Mouse (Mus musculus) MN1 (cell line): ENCODE results near the gene C5ar2.
"Not testable (repeated sequence)": the region's sequence is repeated elsewhere in the genome, so short reads cannot be mapped to it uniquely, and the experiment has no call there.

ENCODE experiments used
- DNase-seq: peaks from one replicate; pipeline ENCODE4 v3.0.0-alpha.2; 2016; ENCODE audit warnings: low spot score

The C5ar2 gene

DNA sequence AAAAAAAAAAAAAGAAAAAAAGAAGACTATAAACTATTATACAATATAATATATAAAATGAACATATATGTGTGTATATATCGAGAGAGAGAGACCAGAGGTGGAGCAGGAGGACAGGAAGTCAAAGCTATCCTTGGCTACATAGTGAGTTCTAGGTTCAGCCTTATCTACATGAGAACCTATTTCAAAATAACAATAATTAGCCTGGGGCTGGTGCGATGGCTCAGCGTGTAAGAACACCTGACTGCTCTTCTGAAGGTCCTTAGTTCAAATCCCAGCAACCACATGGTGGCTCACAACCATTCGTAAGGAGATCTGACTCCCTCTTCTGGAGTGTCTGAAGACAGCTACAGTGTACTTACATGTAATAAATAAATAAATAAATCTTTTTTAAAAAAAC lies 12.0 kb upstream of the C5ar2 start:
- not testable (repeated sequence) for DNase-seq

GRCm38 (mm10) chr7:16254195-16254594 lies 10.2 kb upstream of the C5ar2 start:
- no peak for DNase-seq

- DNase-seq: no peak
These were observed 6.7 kb upstream of the C5ar2 start for GRCm38 (mm10) chr7:16250687-16251086.

GRCm38 (mm10) chr7:16245958-16246357 lies 2.0 kb upstream of the C5ar2 start:
- DNase-seq: no peak

DNA sequence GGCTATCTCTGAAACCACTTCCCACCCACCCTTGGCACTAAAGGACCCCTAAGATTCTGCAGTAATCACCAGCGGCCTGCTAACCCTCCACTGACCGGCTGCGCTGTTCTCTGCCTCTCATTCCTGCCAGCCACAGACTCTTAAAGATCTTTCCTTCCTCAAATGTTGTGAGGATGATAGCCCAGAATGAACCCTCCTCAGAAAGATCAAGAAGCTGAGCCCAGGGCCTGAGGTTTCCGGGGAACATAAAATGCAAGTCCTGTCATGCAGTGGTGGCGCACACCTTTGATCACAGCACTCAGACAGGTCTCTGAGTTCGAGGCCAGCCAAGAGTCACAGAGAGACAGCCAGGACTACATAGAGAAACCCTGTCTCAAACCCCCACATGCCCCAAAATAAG lies 1.8 kb downstream of the C5ar2 start:
- DNase-seq: no peak

- no peak for DNase-seq
These were observed 2.2 kb downstream of the C5ar2 start for GRCm38 (mm10) chr7:16241787-16242186.

DNA sequence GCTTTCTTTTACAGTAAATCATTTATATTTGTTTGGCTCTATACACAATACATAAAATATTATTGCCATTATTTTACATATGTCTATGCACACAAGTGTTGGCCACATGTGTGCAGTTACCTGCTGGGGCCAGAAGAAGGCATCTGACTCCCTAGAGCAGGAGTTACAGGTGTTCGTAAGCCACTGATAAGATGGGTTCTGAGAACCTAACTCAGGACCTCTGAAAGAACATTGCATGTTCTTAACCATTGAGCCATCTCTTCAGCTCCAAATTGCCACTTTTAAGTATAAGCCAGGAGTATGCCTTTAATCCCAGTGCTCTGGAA lies 3.0 kb downstream of the C5ar2 start:
- no peak for DNase-seq

DNA sequence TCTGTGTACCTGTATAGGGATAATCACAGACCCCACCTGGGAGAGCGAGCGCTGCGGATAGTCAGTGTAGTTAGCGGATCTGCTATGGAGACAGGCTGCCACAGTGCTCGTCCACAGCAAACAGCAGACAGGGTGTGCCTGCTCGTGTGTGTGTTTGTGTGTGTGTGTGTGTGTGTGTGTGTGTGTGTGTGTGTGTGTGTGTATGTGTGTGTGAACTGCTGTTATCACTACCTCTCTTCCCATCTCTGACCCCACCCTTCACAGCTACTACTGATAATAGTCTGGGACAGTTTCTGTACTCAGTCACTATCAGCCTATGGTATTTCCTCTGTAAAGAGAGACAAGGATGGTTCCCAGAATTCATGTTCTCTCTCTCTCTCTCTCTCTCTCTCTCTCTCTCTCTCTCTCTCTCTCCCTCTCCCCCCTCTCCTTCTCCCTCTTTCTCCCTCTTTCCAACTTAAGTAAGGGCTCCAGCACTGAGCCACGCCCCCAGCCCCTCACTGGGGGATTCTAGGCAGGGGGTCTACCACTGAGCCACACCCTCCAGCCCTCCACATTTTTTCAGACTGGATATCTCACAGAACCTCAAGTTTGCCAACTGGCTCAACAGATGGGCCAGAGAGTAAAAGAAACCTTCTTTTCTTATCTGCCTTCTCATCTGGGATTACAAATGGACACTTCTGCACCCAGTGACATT lies 3.5 kb downstream of the C5ar2 start:
- no peak for DNase-seq

- peak; percentile 18 for DNase-seq
These were observed 4.4 kb downstream of the C5ar2 start for GRCm38 (mm10) chr7:16239554-16239997.

- peak; percentile 22 for DNase-seq
These were observed 14.1 kb downstream of the C5ar2 start for GRCm38 (mm10) chr7:16229869-16230268.

DNA sequence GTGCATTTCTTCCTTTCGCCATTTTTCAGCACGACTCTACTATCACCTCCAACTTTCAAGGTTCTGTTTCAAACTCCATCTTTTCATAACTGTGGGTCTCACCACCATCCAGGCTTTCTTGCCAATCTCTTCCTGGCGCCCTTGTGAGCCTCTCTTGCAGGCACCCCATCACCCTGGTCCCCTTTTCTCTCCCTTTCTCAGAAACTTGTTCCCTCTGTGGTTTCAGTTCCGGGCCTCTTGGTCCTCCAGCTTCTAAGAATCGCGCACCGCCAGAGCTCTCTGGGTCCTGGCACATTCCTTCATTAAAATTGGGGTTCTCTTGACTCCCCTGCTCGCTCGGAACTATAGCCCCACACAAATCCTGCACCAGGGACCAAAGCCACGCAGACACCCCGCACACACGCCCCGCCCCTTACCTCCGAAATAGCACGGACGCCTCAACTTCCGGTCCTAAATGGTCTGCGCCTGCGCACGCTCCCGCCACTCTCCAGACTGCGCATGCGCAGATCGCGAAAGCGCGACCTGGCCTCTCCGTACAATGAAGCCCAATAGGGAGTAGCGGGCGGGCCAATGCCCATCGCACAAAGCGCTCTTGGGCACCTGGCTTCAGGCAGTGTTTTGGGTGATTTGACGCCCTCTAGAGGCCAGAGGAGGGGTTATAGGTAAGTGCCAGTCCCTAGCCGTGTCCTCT lies 22.2 kb downstream of the C5ar2 start, which contains the start of gene Dhx34:
Gene Dhx34 (minus strand): TSS at position 456 of the 691 bp plus-strand sequence.
- DNase-seq: peak; percentile 96

DNA sequence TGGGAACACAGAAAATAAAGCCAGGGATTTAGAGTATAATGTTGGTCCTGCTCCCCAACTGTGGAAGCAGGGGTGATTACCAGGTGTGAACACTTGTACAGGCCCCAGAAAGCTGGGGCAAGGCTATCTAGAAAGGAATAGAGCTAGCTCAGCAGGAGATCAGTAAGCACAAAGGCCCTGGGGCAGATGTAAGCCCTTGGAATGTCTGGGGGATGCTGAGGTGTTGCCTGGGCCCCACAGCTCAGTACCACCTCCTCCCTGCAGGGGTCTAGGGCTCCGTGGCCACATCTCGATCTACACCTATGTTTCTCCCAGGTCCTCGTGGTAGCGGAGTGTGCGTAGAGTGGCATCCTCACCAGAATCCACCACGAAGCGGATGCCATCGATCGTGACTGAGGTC lies 30.0 kb downstream of the C5ar2 start:
- DNase-seq: no peak

- DNase-seq: no peak
These were observed 30.8 kb downstream of the C5ar2 start for GRCm38 (mm10) chr7:16213196-16213595.

DNA sequence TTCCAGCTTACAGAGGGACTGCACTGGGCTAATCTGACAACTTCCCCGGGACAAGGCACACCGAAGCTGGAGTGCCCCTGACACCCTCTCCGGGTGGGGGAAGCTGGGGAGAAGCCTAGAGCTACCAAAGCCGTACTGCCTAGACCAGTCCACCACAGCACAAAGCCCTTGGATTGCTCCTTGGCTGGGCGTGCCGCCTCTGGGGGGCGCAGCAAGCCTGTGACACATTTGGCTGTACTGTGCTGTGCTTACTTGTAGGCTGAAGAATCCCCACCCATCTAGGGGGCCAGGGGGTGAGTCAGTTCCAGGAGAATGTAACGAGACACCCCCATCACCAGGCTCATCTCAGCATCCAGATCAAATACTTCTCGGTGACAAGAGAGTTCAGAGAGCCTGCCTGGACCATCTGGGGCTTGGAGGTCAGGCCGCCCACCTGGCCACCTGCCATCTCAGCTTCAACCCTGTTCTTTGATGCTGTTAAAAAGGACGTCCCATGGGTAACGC lies 33.0 kb downstream of the C5ar2 start:
- DNase-seq: no peak

GRCm38 (mm10) chr7:16208781-16209665 lies 34.9 kb downstream of the C5ar2 start:
- DNase-seq: no peak

DNA sequence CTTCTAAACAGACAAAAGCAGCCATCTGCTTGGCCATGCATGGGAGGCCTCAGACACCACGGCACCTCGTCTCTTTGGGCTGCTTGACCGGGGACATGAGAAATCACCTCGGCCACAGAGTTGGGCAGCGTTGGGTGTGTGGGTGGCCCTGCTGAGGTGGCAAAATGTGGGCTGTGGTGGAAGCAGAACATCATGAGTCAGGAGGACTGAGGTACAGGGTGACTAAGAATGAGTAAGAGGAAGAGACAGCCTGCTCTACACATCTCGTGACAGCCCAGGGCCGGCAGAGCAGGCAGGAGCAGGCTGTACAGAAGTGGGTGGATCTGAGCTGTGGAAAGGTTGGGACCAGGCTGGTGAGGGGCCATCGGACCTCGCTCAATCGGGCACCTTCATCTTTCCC lies 36.5 kb downstream of the C5ar2 start:
- DNase-seq: peak; percentile 22

GRCm38 (mm10) chr7:16207076-16207475 lies 36.9 kb downstream of the C5ar2 start:
- DNase-seq: no peak

- no peak for DNase-seq
These were observed 39.2 kb downstream of the C5ar2 start for GRCm38 (mm10) chr7:16204791-16205190.

GRCm38 (mm10) chr7:16203505-16203903 lies 40.5 kb downstream of the C5ar2 start:
- DNase-seq: no peak

- no peak for DNase-seq
These were observed 41.0 kb downstream of the C5ar2 start for GRCm38 (mm10) chr7:16202756-16203504.

- DNase-seq: no peak
These were observed 42.8 kb downstream of the C5ar2 start for GRCm38 (mm10) chr7:16201136-16201535.

- DNase-seq: no peak
These were observed 45.4 kb downstream of the C5ar2 start for GRCm38 (mm10) chr7:16198540-16198939.
